Mouse (Mus musculus) c-Kit-negative CD71-positive TER-119-positive erythroid progenitor cells, embryonic 14.5 days (primary cell): ENCODE results near the gene Hist1h3e.
"Not testable (repeated sequence)": the region's sequence is repeated elsewhere in the genome, so short reads cannot be mapped to it uniquely, and the experiment has no call there.

Source experiments
- DNase-seq: peaks from one replicate; pipeline ENCODE4 v3.0.0-alpha.2; 2013; ENCODE audit warnings: low read depth, low spot score

Gene Hist1h3e

GRCm38 (mm10) chr13:23561883-23562659 is at the start of gene Hist1h3e:
Hist1h3e (minus strand) TSS chr13:23562369.
- DNase-seq = peak; percentile 94

GRCm38 (mm10) chr13:23611638-23612037 is 49.5 kb upstream of the Hist1h3e start:
- DNase-seq = no peak

GRCm38 (mm10) chr13:23610393-23610792 is 48.2 kb upstream of the Hist1h3e start:
- DNase-seq = no peak

GRCm38 (mm10) chr13:23609844-23610243 is 47.7 kb upstream of the Hist1h3e start:
- no peak for DNase-seq

GRCm38 (mm10) chr13:23609209-23609608 is 47.0 kb upstream of the Hist1h3e start:
- peak; percentile 62 for DNase-seq

GRCm38 (mm10) chr13:23605052-23605451 is 42.9 kb upstream of the Hist1h3e start:
- no peak for DNase-seq

GRCm38 (mm10) chr13:23604452-23604851 is 42.3 kb upstream of the Hist1h3e start:
- DNase-seq = no peak

GRCm38 (mm10) chr13:23603182-23603699 is 41.1 kb upstream of the Hist1h3e start:
- DNase-seq = no peak

- peak; percentile 90 for DNase-seq
These were observed 35.8 kb upstream of the Hist1h3e start for GRCm38 (mm10) chr13:23597957-23598356.

GRCm38 (mm10) chr13:23595622-23596372 is 33.6 kb upstream of the Hist1h3e start:
- DNase-seq = peak; percentile 65

GRCm38 (mm10) chr13:23595185-23595584 is 33.0 kb upstream of the Hist1h3e start:
- DNase-seq = no peak

GRCm38 (mm10) chr13:23593051-23593770 is 31.0 kb upstream of the Hist1h3e start:
- no peak for DNase-seq

- DNase-seq = no peak
These were observed 30.4 kb upstream of the Hist1h3e start for GRCm38 (mm10) chr13:23592614-23593013.

GRCm38 (mm10) chr13:23591886-23592285 is 29.7 kb upstream of the Hist1h3e start:
- DNase-seq = not testable (repeated sequence)

- no peak for DNase-seq
These were observed 29.0 kb upstream of the Hist1h3e start for GRCm38 (mm10) chr13:23591206-23591605.

- DNase-seq = peak; percentile 42
These were observed 24.7 kb upstream of the Hist1h3e start for GRCm38 (mm10) chr13:23586940-23587225.

GRCm38 (mm10) chr13:23586099-23586939 is 24.1 kb upstream of the Hist1h3e start:
- DNase-seq = peak; percentile 60

- DNase-seq = peak; percentile 93
These were observed 23.4 kb upstream of the Hist1h3e start for GRCm38 (mm10) chr13:23585442-23586098.

- peak; percentile 79 for DNase-seq
These were observed 22.9 kb upstream of the Hist1h3e start for GRCm38 (mm10) chr13:23585029-23585441.

- peak; percentile 37 for DNase-seq
These were observed 22.2 kb upstream of the Hist1h3e start for GRCm38 (mm10) chr13:23584331-23584730.
